Mouse (Mus musculus) mouse embryonic stem cell (cell line): ENCODE measurements at regions not wholly inside any gene's neighbourhood (a gene's known extent, or its start where the extent isn't known, plus 50 kb on each side); places are given as distances from the start of the nearest gene placed in this dataset.
"Not testable (repeated sequence)": the region's sequence is repeated elsewhere in the genome, so short reads cannot be mapped to it uniquely, and the experiment has no call there.

ENCODE experiments used
- in situ Hi-C, 2 experiments: fragments of 300-500 bp; cut with MboI; formaldehyde crosslinking; loops; 1 replicate in 1 of 2; 3 replicates in 1 of 2; pipeline ENCODE4 v1.14.3; 2019 to 2020; ENCODE audit warnings: low sequenced_read_pairs in 2 of 2, low pct_unique_long_range_greater_than_20kb in 1 of 2, mixed read lengths in 1 of 2; ENCODE audit not compliant: unreplicated experiment in 1 of 2

DNA sequence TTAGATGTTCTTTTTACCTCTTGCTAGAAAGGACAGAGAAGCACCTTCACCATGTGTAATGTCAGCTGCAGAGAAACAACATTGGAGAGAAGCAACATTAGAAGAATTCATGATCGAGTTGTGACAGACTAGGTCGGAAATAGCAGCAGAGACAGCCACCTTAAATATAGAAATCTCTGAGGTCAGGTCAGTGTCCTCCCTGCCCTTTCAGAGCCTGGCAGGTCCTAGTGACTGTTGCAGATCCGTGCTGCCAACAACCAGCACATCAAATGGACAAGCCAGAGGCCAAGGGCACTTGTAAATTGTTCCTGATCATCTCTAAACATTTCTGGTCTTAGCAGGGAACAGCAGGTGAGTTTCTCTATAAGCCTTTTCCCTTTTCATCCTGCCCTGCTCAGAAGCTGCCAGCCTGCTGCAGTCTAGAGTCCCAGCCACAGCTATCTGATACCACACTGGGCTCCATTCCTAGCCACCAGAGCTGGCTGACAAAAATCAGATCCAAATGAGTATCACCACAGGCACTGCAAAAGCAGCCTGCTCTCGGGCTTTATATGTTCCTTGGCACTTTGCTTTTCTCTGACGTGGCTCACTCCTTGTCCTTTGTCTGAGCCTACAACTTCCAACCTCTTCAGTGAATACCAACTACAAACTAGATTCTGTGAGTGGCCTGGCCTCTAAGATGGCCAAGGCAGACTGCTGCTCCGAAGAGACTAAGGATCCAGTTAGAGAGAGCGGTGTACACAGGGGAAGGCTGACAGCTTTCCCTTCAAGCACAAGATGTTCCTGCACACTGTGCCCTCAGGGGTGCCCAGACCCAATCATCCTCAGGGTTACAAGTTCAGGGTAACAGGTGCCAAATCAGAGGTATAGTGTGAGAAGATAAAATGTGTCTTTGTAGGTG, 102.8 kb upstream of the Pfn2 start:
- in situ Hi-C loops = no loop called here

DNA sequence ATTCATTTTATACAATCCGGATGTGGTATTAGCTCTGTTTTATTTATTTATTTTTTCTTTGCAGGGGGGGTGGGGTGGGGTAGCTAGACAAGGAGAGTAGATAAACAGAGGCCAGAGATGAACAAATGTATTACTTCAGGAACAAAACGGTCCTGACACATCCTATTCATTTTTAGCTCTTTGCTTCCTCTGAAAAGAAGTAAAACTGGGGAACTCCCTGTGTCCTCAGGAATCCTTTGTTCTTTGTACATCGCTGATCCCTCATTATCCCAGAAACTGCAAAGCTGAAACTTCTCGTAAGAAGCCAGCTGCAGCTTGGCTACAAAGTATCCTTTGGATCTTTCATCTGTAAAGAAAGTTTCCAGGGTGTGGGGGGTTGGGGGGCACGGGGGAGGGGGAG, 103.6 kb upstream of the Pfn2 start:
- in situ Hi-C loops = no loop called here

DNA sequence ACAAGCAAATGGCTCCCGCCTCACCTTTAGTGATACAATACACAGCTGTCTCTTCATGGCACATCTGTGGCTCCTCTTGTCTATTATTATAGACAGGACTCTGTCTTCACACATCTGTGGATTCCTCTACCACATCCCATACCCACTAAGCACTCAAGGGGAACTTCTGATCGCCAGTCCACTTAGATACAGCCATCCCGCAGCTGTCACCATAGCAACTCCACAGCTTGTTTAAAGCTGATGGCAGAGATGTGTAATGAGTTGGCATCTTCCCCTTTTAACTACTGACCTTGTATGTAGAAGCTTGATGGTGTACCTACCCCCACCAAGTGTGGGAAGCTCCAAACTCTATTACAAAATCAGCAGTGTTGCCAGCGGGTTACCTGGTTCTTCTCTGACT, 109.5 kb upstream of the Pfn2 start:
- in situ Hi-C loops = no loop called here

- in situ Hi-C loops = no loop called here
Observed at GRCm38 (mm10) chr3:57963965-57964364, 116.1 kb upstream of the Pfn2 start.

DNA sequence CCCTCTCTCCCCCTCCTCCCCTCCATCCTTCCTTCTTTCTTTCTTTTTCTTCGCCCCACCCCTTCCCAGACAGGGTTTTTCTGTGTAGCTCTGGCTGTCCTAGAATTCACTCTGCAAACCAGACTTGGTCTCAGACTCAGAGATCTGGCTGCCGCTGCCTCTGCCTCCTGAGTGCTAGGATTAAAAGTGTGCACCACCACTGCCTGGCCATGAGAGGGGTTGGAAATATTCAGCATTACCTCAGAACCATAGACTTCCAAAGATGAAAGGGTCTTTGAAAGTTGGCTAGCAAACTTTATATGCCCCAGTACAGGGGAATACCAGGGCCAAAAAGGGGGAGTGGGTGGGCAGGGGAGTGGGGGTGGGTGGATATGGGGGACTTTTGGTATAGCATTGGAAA, 122.7 kb upstream of the Pfn2 start:
- in situ Hi-C loops = not testable (repeated sequence)

- in situ Hi-C loops = no loop called here
Observed at GRCm38 (mm10) chr3:57972469-57973245, 124.8 kb upstream of the Pfn2 start.

- in situ Hi-C loops = no loop called here
Observed at GRCm38 (mm10) chr3:57973546-57973945, 125.7 kb upstream of the Pfn2 start.

DNA sequence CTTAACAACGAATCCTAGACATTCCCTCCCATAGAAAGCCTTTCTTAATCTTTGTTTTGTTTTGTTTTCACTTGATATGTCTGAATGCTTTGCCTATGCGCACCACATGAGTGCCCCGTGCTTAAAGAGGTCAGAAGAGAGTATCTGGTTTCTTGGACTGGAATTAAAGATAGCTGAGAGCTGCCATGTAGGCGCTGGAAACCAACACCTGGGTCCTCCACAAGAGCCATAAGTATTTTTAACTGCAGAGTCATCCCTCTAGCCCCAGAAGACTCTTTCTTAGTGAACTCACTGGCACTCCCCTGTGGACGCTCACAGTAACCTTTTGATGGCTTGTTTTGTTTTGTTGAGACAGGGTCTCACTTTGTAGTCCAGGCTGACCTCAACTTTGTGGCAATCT, 127.5 kb upstream of the Pfn2 start:
- in situ Hi-C loops = no loop called here

DNA sequence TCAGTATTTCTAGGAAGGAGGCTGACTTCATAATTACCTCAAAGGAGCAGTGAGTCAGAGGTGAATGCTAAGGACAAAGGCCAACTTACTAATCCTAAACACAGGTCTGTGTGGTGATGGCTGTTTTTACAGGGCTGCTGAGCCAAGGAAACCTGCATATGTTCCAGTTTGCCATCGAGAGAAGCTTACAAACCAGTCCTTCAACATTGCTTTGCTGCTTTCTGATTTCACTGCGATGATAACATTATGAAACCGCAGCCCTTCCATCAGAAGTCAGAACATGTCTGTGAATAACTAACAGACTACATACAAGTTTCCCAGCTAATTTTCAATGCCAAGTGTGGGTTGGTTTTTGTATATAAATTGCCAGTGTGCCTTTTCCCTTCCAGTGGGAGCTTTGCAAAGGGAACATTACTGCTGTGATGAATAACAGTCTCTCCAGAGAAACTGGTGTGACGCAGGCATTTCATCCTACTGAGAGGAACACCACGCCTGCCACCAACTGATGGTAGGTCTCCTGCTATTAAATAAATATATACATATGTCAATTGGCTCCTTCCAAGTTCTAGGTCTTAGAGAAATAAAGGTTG, 128.9 kb upstream of the Pfn2 start:
- in situ Hi-C loops = no loop called here

DNA sequence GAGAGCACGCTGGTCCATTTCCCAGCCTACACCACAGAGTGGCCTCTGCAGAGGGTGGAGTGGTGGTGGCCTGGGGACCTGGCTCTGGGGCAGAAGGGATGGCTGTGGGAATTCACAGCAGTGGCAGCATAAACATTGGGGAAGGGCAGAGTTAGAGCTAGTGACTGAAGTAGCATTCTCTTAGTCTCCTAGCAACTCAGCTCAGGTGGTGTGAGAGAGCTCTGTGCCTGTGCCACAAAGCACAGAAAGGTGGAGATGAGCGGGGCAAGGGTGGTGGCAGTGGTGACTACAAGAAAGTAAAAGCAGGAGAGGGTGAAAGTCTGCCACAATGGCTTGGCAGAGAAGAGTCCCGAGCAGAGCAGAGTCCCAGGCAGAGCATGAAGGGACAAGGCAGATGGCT, 140.3 kb upstream of the Pfn2 start:
- in situ Hi-C loops = no loop called here

DNA sequence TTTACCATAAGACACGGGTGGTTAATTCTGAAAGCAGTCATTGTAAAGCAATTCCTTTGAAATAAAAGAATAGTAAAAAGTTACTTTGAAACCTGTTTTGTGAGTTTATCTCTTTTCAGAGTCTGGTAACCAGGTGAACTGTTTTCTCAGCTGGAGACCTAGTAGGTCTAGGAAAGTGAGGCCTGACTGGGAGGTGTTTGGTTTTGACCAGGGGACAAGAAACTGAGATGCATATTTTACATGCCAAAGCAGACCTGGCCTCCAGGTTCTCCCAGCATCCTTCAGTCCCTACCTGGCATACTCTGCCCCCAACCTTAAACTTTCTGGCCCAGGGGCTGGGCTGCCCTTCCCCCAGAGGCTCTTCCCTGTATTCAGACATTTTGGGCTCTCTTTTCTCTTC, 142.9 kb upstream of the Pfn2 start:
- in situ Hi-C loops = no loop called here

- in situ Hi-C loops = no loop called here
Observed at GRCm38 (mm10) chr3:57998121-57999102, 150.5 kb upstream of the Pfn2 start.

DNA sequence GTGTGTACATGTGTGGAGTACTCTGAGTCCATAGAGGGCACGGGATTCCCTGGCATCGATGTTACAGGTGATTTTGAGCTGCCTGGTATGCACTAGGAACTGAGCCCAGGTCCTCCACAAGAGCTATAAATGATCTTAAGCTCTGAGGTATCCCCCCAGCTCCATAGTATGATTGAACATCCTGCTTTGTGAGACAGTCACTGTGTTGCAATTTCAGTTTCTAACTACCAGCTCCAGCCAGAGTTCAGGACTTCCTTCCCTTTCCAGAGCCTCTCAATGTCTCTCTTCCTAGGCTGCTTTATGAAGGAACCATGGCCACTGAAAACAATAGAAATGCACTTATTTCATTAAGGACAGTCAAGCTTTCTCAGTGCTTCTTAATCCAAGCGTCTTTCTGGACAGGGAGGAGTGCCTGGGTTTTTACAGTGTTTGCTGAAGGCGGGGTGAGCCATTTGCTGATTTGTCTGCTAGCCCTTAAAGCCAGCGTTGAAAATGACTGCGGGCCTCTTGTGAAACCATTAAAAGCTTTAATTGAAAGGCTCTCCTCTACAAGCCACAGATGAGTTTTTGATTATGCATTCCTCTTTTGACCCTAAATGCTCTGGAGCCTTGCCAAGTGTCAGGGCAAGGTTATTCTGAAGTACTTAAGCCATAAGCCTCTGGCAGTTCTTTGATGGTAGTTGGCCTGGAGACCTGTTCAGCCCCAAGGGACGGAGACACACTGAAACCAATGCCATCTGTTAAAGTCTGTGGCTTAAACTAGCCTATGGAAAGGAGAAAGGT, 155.1 kb upstream of the Pfn2 start:
- in situ Hi-C loops = no loop called here

DNA sequence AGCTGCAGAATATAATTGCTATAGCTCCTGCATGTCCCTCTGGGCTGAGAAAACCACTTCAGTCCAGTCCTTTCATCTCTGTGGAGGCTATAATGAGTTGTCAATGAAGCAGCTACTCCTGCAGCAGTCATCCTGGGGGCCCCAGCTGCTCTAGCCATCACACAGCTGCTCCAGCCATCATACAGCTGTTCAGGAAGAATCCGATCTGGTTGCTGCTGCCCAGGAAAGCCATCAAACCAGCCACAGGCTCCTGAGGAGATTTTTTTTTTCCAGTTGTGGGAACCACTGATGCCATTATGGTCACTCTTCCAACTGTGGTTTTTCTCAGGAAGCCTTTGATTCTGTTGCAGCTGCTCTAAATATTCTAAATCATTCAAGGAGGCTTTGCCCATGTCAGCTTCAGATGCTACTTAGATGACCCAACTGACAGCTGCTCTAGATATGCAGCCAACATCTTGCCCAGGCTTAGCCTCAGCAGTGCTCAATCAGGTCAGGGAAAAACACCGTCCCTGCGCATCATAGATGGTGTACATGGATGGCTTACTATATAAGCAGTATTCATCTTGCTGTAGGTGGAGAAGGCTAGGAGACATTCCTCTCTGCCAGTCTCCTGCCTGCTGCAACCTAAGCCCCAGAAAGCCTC, 177.0 kb upstream of the Pfn2 start:
- in situ Hi-C loops = no loop called here

DNA sequence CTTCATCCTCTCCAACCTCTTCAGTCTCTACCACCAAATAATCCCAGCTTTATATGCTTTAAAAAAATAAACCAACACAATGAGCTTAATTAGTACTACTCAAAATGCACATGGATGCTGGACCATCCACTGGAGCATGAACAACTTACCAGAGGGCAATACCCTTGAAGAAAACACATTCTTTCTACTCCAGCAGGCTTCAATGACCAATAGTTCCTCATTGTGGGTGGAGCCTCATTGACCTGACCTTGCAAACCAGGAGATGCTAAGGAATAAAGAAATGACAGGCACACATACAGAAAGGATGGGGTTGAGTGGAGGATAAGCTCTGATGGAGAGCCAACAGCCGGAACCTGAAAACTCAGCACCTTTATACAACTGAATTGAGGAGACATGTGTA, 201.7 kb upstream of the Pfn2 start:
- in situ Hi-C loops = no loop called here

DNA sequence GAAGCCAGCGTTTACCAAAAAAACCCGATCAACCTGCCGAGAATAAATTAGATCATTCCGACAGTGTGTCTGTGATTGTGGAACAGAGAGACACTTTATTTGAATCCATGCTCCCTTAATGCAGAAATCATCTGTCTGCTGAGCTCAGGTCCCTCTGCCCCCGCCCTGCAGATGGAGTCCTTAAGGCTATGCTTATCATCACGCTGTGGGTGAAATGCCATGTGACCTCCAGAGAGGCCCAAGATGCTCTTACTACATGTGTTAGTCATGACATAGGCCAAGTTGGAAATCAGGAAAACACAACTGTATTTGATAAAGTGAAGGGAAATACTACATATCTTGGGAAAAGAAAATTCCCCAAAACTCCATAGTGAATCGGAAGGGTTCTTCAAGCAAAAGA, 206.8 kb upstream of the Pfn2 start:
- in situ Hi-C loops = no loop called here

DNA sequence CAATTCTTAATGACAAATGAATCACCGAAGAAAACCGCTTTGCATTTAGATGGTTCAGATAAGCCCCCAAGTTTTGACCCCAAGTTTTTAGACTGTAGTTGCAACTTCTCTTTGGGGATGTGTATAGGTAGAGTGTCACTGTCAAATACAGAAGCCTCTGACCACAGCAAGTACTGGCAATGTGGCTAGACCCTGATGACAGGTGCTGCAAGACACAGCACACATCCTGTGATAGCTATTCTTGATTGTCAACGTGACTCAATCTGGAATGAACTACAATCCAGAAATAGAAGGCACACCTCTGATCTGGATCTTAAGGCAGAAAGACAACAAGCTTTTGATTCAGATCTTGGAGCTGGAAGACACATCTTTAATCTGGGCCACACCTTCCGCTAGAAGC, 207.3 kb upstream of the Pfn2 start:
- in situ Hi-C loops = no loop called here
